ENCODE assay signal across 17 mouse cellular contexts in the genomic region with DNA sequence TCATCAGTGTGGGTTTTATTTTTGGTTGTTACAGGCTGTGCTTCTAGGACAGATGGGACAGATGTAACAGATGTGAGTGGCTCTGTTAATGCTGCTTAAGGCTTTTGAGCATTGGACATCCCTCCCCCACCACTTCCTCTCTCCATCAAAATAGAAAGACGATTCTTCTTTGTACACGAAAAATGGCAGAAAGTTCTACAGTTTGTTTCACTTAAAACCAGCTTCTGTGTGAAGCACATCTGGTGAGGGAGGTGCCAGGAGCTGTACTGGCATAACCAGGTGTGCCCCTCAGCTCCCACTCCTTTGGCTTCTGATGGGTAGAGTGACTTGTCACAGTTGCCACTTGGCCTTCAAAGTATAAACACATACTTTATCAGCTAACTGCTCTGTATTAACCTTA.
A peak's percentile ranks its signal among the peaks of the same experiment; 100 is the strongest.
DNase-seq lines count a peak whose midpoint lies in the region; ATAC-seq and TF ChIP-seq lines count a peak whose summit lies in the region.
"Had no signal": no experiment of that assay in that cellular context is flagged by ENCODE, and none has a peak within 500 bp of the region (broad histone marks: within the 10 kb centered on the region; RNA-seq: fewer than 3 reads in every experiment).

No protein-coding gene starts in this region.

- H3K4me3 ChIP-seq in kidney, embryonic 16.5 days (ENCODE audit: low read length): no peak overlapping the region
- no peak overlapping the region for H3K4me3 ChIP-seq in embryonic facial prominence, embryonic 14.5 days (ENCODE audit: low read depth, low read length)
- H3K4me3 ChIP-seq in stomach, postnatal 0 days (ENCODE audit: low read depth, low read length): no peak overlapping the region
- H3K4me3 ChIP-seq: heart, embryonic 12.5 days; hindbrain, embryonic 15.5 days; left cerebral cortex, adult 2 months; midbrain, embryonic 12.5 days; neural tube, embryonic 13.5 days had no signal

- H3K27me3 ChIP-seq in kidney, embryonic 16.5 days (ENCODE audit: insufficient read depth, low read length): no peaks in the 10 kb centered on the region
- no peaks in the 10 kb centered on the region for H3K27me3 ChIP-seq in embryonic facial prominence, embryonic 14.5 days (replicated peaks; ENCODE audit: control insufficient read depth, insufficient read depth, low read length)
- H3K27me3 ChIP-seq in stomach, postnatal 0 days (ENCODE audit: control insufficient read depth, insufficient read depth, low read length): no peaks in the 10 kb centered on the region
- H3K27me3 ChIP-seq: heart, embryonic 12.5 days; hindbrain, embryonic 15.5 days; midbrain, embryonic 12.5 days; neural tube, embryonic 13.5 days had no signal

- no peak overlapping the region for H3K9ac ChIP-seq in kidney, embryonic 16.5 days (replicated peaks; ENCODE audit: low read length)
- no peak overlapping the region for H3K9ac ChIP-seq in embryonic facial prominence, embryonic 14.5 days (ENCODE audit: low read depth, low read length)
- H3K9ac ChIP-seq in stomach, postnatal 0 days (ENCODE audit: low read length): no peak overlapping the region
- H3K9ac ChIP-seq: heart, embryonic 12.5 days; hindbrain, embryonic 15.5 days; midbrain, embryonic 12.5 days; neural tube, embryonic 13.5 days had no signal

- H3K27ac ChIP-seq in kidney, embryonic 16.5 days (ENCODE audit: low read length): peak overlapping the region; percentile 36; the same call in 1 of the 2 replicates
- peak overlapping the region; percentile 50 for H3K27ac ChIP-seq in embryonic facial prominence, embryonic 14.5 days (replicated peaks; ENCODE audit: low read depth, low read length)
- H3K27ac ChIP-seq in stomach, postnatal 0 days (replicated peaks): peak overlapping the region; percentile 36; the same call in 1 of the 2 replicates
- H3K27ac ChIP-seq: hindbrain, embryonic 15.5 days; midbrain, embryonic 12.5 days; neural tube, embryonic 13.5 days had no signal

- no peak for TF ChIP-seq CTCF in stomach, postnatal 0 days (IDR thresholded peaks at IDR 0.05; ENCODE audit: low read depth)

- no peak for ATAC-seq in kidney, embryonic 16.5 days (ENCODE audit: low FRiP score, low TSS enrichment)
- ATAC-seq in embryonic facial prominence, embryonic 14.5 days (ENCODE audit: low read depth): no peak
- ATAC-seq in stomach, postnatal 0 days (ENCODE audit: low FRiP score, low TSS enrichment): no peak

- no peaks in the 10 kb centered on the region for H3K9me3 ChIP-seq in kidney, embryonic 16.5 days (ENCODE audit: low read length)
- no peaks in the 10 kb centered on the region for H3K9me3 ChIP-seq in embryonic facial prominence, embryonic 14.5 days (ENCODE audit: control insufficient read depth, low read length)
- no peaks in the 10 kb centered on the region for H3K9me3 ChIP-seq in stomach, postnatal 0 days (ENCODE audit: control insufficient read depth, low read length)
- H3K9me3 ChIP-seq: heart, embryonic 12.5 days; hindbrain, embryonic 15.5 days; midbrain, embryonic 12.5 days; neural tube, embryonic 13.5 days had no signal

- no peak overlapping the region for H3K4me2 ChIP-seq in kidney, embryonic 16.5 days (replicated peaks; ENCODE audit: low read depth, low read length)
- H3K4me2 ChIP-seq in embryonic facial prominence, embryonic 14.5 days (ENCODE audit: low read depth, low read length): no peak overlapping the region
- H3K4me2 ChIP-seq in stomach, postnatal 0 days (replicated peaks; ENCODE audit: low read depth): no peak overlapping the region
- H3K4me2 ChIP-seq: heart, embryonic 12.5 days; hindbrain, embryonic 15.5 days; midbrain, embryonic 12.5 days; neural tube, embryonic 13.5 days had no signal

- DNase-seq in kidney, adult 11 months: no peak
- peak; percentile 34 for DNase-seq in CD4-positive, CD25-positive, alpha-beta regulatory T cell, adult 2 months (ENCODE audit: low read depth, low spot score)
- DNase-seq in embryonic facial prominence, embryonic 14.5 days (ENCODE audit: low spot score): no peak
- DNase-seq in stomach, postnatal 0 days (ENCODE audit: low spot score): no peak
- DNase-seq in right cerebral cortex, postnatal 4 days: no peak
- DNase-seq in cerebellum, postnatal 14 days: no peak
- no peak for DNase-seq in frontal cortex, postnatal 14 days (ENCODE audit: low spot score in 2 of 2)
- DNase-seq: adrenal gland, postnatal 10 days; cerebellum, postnatal 10 days; kidney, postnatal 36 days; lung, postnatal 14 days had no signal

- WGBS in kidney, embryonic 16.5 days: 38% methylated on average over 2 of the region's 2 CpGs
- WGBS in embryonic facial prominence, embryonic 14.5 days: 28% methylated on average over 2 of the region's 2 CpGs
- WGBS in stomach, postnatal 0 days: 45% methylated on average over 2 of the region's 2 CpGs

- H3K4me1 ChIP-seq in kidney, embryonic 16.5 days (ENCODE audit: insufficient read depth, low read length): peaks cover 32% of the 10 kb centered on the region
- H3K4me1 ChIP-seq in embryonic facial prominence, embryonic 14.5 days (ENCODE audit: control insufficient read depth, insufficient read depth, low read length): peaks cover 38% of the 10 kb centered on the region
- peaks cover 7% of the 10 kb centered on the region; the same call in 1 of the 2 replicates for H3K4me1 ChIP-seq in stomach, postnatal 0 days (replicated peaks; ENCODE audit: control insufficient read depth, insufficient read depth)
- H3K4me1 ChIP-seq: midbrain, embryonic 12.5 days had no signal

- no peaks in the 10 kb centered on the region for H3K36me3 ChIP-seq in kidney, embryonic 16.5 days (ENCODE audit: insufficient read depth, low read length)
- no peaks in the 10 kb centered on the region for H3K36me3 ChIP-seq in embryonic facial prominence, embryonic 14.5 days (ENCODE audit: control insufficient read depth, insufficient read depth, low read length)
- no peaks in the 10 kb centered on the region for H3K36me3 ChIP-seq in stomach, postnatal 0 days (ENCODE audit: control insufficient read depth, insufficient read depth, low read length)
- H3K36me3 ChIP-seq: heart, embryonic 12.5 days; hindbrain, embryonic 15.5 days; midbrain, embryonic 12.5 days; neural tube, embryonic 13.5 days had no signal

- TF ChIP-seq EP300 in stomach, postnatal 0 days (optimal IDR thresholded peaks at IDR 0.05): no peak
